Mouse (Mus musculus) liver, embryonic 14.5 days (tissue): ENCODE data around the gene Gm49361.

Experiments used
- CTCF ChIP-seq: IDR thresholded peaks from 2 replicates; pipeline ENCODE4 v1.5.1; 2016; ENCODE audit warnings: antibody characterized with exemption, low read depth, control low read depth
- EP300 ChIP-seq: IDR thresholded peaks from 2 replicates; pipeline ENCODE4 v1.6.1; 2016; ENCODE audit warnings: antibody characterized with exemption, low read depth

DNA sequence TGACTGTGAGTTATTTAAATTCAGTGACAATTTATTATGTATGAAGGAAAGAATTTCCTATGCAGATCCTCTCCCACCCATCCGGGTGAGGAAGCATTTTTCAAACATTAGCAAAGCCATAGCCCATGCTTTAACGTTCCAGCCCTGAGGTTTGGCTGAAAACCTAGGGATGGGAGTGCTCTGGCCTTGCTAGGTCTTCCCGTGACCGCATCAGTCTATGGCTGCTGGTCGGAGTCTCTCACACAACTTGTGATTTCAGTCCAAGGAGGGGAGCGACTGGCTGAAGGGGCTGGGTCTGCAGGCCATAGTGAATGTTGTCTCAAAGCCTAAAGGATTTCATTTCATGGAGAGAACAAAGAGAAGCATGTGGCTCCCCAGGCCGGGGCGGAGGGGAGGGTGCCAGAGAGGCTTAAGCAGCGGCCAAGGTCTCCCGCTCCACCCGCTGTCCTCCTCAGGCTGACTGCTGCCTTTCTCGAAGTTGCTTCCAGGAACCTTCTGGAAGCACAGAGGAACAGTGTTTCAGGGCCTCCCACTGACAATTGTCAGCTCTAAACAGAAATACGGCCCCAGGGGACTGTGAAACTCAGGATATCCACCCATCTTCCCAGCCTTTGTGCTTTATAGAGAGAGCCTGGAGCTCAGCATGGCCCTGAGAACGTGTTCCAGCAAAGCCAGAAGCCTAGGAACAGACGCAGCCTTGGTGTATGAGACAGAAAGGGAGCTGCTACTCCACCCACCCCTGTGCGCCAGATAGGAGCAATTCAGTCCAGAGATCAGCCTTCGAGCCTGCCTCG lies 38.6 kb downstream of the Gm49361 start:
- TF ChIP-seq CTCF (no peak), EP300 (no peak)
